Mouse (Mus musculus): ENCODE data around the gene Greb1.
A peak's percentile ranks its signal among the peaks of the same experiment; 100 is the strongest.

The Greb1 gene

GRCm38 (mm10) chr12:16763649-16764422, 36.9 kb downstream of the Greb1 start:
- DNase-seq (ENCODE audit: low read depth, low spot score): no peak

- no peak for DNase-seq (ENCODE audit: low read depth, low spot score)
Observed at GRCm38 (mm10) chr12:16761461-16761860, 39.2 kb downstream of the Greb1 start.

GRCm38 (mm10) chr12:16760246-16760645, 40.4 kb downstream of the Greb1 start:
- DNase-seq (ENCODE audit: low read depth, low spot score): no peak

GRCm38 (mm10) chr12:16754311-16754710, 46.4 kb downstream of the Greb1 start:
- no peak for DNase-seq (ENCODE audit: low read depth, low spot score)

GRCm38 (mm10) chr12:16753555-16753954, 47.1 kb downstream of the Greb1 start:
- no peak for DNase-seq (ENCODE audit: low read depth, low spot score)

GRCm38 (mm10) chr12:16753110-16753509, 47.6 kb downstream of the Greb1 start:
- no peak for DNase-seq (ENCODE audit: low read depth, low spot score)

- no peak for DNase-seq (ENCODE audit: low read depth, low spot score)
Observed at GRCm38 (mm10) chr12:16752236-16752840, 48.3 kb downstream of the Greb1 start.

GRCm38 (mm10) chr12:16751609-16752008, 49.1 kb downstream of the Greb1 start:
- DNase-seq (ENCODE audit: low read depth, low spot score): no peak

- DNase-seq (ENCODE audit: low read depth, low spot score): no peak
Observed at GRCm38 (mm10) chr12:16740059-16740458, 60.6 kb downstream of the Greb1 start.

GRCm38 (mm10) chr12:16737266-16737665, 63.4 kb downstream of the Greb1 start:
- DNase-seq (ENCODE audit: low read depth, low spot score): no peak

GRCm38 (mm10) chr12:16734698-16735097, 66.0 kb downstream of the Greb1 start:
- no peak for DNase-seq (ENCODE audit: low read depth, low spot score)

- no peak for DNase-seq (ENCODE audit: low read depth, low spot score)
Observed at GRCm38 (mm10) chr12:16734009-16734408, 66.7 kb downstream of the Greb1 start.

GRCm38 (mm10) chr12:16731121-16731741, 69.5 kb downstream of the Greb1 start:
- no peak for DNase-seq (ENCODE audit: low read depth, low spot score)

- DNase-seq (ENCODE audit: low read depth, low spot score): no peak
Observed at GRCm38 (mm10) chr12:16730196-16730595, 70.5 kb downstream of the Greb1 start.

GRCm38 (mm10) chr12:16728221-16728620, 72.5 kb downstream of the Greb1 start:
- DNase-seq (ENCODE audit: low read depth, low spot score): no peak

- no peak for DNase-seq (ENCODE audit: low read depth, low spot score)
Observed at GRCm38 (mm10) chr12:16726229-16726628, 74.5 kb downstream of the Greb1 start.

GRCm38 (mm10) chr12:16723601-16724000, 77.1 kb downstream of the Greb1 start:
- DNase-seq (ENCODE audit: low read depth, low spot score): no peak

- DNase-seq (ENCODE audit: low read depth, low spot score): peak; percentile 11
Observed at GRCm38 (mm10) chr12:16718660-16719315, 81.9 kb downstream of the Greb1 start.

GRCm38 (mm10) chr12:16717653-16718052, 83.0 kb downstream of the Greb1 start:
- no peak for DNase-seq (ENCODE audit: low read depth, low spot score)

GRCm38 (mm10) chr12:16714616-16715015, 86.1 kb downstream of the Greb1 start:
- no peak for DNase-seq (ENCODE audit: low read depth, low spot score)

GRCm38 (mm10) chr12:16698691-16699090, 102.0 kb downstream of the Greb1 start:
- DNase-seq (ENCODE audit: low read depth, low spot score): no peak

- no peak for DNase-seq (ENCODE audit: low read depth, low spot score)
Observed at GRCm38 (mm10) chr12:16696146-16696545, 104.5 kb downstream of the Greb1 start.

All from telencephalon, adult 2 months (tissue).